Mouse (Mus musculus): Measurements from ENCODE around the gene Lamb1. TPM values are rescaled to one million over a fixed set of nuclear protein-coding genes. Genes with fewer than 3 reads are reported as not detected.

Gene Lamb1
- polyA plus RNA-seq, 1 experiment from 2014 or later = 39.4 TPM

DNA sequence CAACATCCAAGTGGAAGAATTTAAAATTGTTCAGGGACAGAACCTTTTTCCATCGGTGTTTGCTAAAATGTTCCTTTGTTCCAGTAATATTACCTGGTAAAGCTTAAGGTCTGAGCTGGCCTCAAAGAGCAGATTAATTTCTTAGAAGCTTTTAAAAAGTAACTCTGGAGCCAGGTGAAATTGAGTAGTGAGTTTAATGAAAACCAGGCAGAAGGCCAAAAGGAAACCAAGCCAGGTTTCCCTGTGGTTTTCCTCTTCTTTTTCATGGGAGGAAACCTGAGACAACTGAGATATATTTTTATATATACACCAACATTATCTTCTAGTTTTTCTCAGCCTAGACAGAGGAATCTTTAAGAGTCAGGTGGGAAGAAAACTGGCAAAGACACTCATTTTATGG lies 56.5 kb downstream of the Lamb1 start:
- 89% methylated on average over 1 of the region's 1 CpGs for WGBS
- Histone ChIP-seq H3K36me3 (peaks cover 3% of the 10 kb centered on the region; the same call in 1 of the 2 replicates), H3K27me3 (replicated peaks) (no peaks in the 10 kb centered on the region), H3K9me3 (no peaks in the 10 kb centered on the region), H3K4me2 (replicated peaks) (no peak overlapping the region), H3K4me3 (no peak overlapping the region), H3K27ac (no peak overlapping the region), H3K4me1 (no peaks in the 10 kb centered on the region), H3K9ac (no peak overlapping the region)
- ATAC-seq (ENCODE audit: low FRiP score, low read depth) = no peak

DNA sequence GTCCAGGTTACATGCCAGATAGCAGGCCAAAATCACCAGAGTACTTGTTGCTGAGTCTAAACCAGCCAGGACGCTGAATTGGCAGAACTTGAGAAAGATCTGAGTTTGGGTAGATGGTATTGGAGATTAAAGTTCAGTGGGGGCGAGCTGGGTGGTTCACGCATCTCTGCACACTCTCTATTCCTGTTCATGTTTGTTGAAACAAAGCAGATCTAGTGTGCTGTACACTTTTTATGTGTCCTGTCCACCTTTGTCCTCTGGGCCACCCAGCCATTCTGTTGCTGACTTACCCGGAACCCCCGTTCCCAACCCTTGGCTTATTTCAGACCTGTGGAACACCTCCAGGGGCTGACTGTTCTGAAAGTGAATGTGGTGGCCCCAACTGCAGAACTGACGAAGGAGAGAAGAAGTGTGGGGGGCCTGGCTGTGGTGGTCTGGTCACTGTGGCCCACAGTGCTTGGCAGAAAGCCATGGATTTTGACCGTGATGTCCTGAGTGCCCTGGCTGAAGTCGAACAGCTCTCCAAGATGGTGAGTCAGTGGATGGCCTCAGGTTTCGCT lies 58.2 kb downstream of the Lamb1 start:
- Histone ChIP-seq H3K9ac (no peak overlapping the region), H3K27ac (no peak overlapping the region), H3K9me3 (no peaks in the 10 kb centered on the region), H3K4me3 (no peak overlapping the region), H3K36me3 (peaks cover 3% of the 10 kb centered on the region; the same call in 1 of the 2 replicates), H3K27me3 (replicated peaks) (no peaks in the 10 kb centered on the region), H3K4me1 (no peaks in the 10 kb centered on the region), H3K4me2 (replicated peaks) (no peak overlapping the region)
- ATAC-seq (ENCODE audit: low FRiP score, low read depth) = no peak
- WGBS = 87% methylated on average over 9 of the region's 9 CpGs

DNA sequence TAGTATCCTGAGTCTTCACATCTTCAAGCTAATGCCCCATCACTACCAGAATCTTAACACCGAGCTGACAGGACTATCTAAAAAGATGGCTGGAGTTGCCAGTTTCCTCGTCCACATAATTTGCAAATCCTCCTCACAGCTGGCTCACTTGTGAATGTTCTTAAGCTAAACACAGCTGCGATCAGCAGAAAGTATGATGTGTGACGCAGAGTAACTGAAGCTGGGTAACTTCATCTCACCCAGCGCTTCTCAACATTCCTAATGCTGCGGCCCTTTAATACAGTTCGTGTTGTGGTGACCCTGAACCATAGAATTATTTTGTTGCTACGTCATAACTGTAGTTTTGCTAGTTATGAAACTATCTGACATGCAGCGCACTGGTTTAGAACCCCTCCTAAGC lies 62.1 kb downstream of the Lamb1 start:
- no peak for ATAC-seq (ENCODE audit: low FRiP score, low read depth)
- no peak overlapping the region for H3K4me2 ChIP-seq (replicated peaks)
- H3K9me3 ChIP-seq = no peaks in the 10 kb centered on the region
- no peaks in the 10 kb centered on the region for H3K27me3 ChIP-seq (replicated peaks)
- H3K27ac ChIP-seq = no peak overlapping the region
- no peak overlapping the region for H3K9ac ChIP-seq
- H3K4me3 ChIP-seq = no peak overlapping the region
- WGBS = 92% methylated on average over 9 of the region's 9 CpGs
- no peaks in the 10 kb centered on the region for H3K4me1 ChIP-seq
- H3K36me3 ChIP-seq = peaks cover 8% of the 10 kb centered on the region

- no peak overlapping the region for H3K4me2 ChIP-seq (replicated peaks)
- H3K27me3 ChIP-seq (replicated peaks) = no peaks in the 10 kb centered on the region
- H3K36me3 ChIP-seq = peaks cover 46% of the 10 kb centered on the region
- no peak overlapping the region for H3K27ac ChIP-seq
- no peak for ATAC-seq (ENCODE audit: low FRiP score, low read depth)
- no peak overlapping the region for H3K9ac ChIP-seq
- no peaks in the 10 kb centered on the region for H3K9me3 ChIP-seq
- WGBS = 96% methylated on average over 1 of the region's 1 CpGs
- H3K4me1 ChIP-seq = no peaks in the 10 kb centered on the region
- H3K4me3 ChIP-seq = no peak overlapping the region
Measured at GRCm38 (mm10) chr12:31333261-31333660, 68.2 kb downstream of the Lamb1 start.

GRCm38 (mm10) chr12:31350191-31350943 lies 85.3 kb downstream of the Lamb1 start:
- peaks cover 9% of the 10 kb centered on the region; the same call in 1 of the 2 replicates for H3K36me3 ChIP-seq
- ATAC-seq (ENCODE audit: low FRiP score, low read depth) = no peak
- H3K4me3 ChIP-seq = peak overlapping the region; percentile 97
- H3K27ac ChIP-seq = no peak overlapping the region
- H3K27me3 ChIP-seq (replicated peaks) = no peaks in the 10 kb centered on the region
- peak overlapping the region; percentile 95 for H3K9ac ChIP-seq
- H3K9me3 ChIP-seq = no peaks in the 10 kb centered on the region
- WGBS = 32% methylated on average over 15 of the region's 15 CpGs
- H3K4me2 ChIP-seq (replicated peaks) = peak overlapping the region; percentile 90
- H3K4me1 ChIP-seq = peaks cover 9% of the 10 kb centered on the region

DNA sequence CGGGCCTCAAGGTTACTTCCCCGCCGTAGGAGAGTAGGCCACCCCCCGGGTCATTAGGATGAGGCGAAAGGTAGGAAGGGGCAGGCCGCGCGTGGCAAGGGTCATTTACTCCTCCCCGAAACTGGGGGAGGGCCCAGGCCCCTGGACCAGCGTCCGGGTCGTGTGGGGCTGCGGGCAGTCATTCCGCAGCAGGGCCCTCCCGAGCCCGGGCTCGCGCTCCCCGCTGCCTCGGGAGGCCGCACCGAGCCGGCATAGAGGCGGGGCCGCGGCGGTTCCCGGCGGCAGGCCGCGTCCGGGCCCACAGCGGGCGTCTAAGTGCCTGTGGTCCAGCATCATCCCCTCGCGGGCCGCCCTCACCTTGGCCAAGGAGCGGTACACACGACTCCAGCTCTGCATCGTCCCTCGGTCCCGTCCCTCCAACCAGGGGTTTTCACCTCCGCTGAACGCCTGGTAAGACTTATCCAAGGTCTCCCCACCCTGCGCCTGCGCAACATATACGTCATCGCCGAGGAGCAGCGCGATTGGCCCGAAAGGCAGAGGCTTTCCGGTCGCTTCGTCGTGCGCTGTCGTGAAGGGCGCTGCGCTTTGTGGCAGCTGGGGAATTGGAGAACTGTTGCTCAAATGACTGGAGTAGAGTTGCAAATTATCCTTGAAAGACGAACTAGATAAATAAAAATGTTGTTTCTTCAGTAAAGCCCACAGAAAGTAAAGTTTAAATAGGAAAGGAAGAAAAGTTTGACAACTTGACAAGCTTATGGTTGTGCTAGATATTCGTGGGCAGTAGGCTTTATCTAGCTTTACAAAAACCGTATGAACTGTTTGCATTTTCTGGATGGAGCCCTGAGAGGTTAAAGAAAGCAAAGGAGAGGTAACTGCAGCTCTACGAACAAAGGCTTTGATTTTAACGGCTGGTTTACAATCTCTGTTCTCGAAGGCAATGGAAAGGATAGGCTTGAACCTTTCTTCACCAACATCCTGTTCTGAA lies 86.2 kb downstream of the Lamb1 start, which contains the start of gene Dld:
TSS of gene Dld (minus strand) at position 510 of the 985 bp plus-strand sequence.
- Histone ChIP-seq H3K4me1 (peaks cover 9% of the 10 kb centered on the region), H3K27me3 (replicated peaks) (no peaks in the 10 kb centered on the region), H3K4me2 (replicated peaks) (peak within 1 kb of the TSS; percentile 90), H3K4me3 (peak within 1 kb of the TSS; percentile 97), H3K9me3 (no peaks in the 10 kb centered on the region), H3K27ac (peak within 1 kb of the TSS; percentile 53; the same call in 1 of the 2 replicates), H3K9ac (peak within 1 kb of the TSS; percentile 95), H3K36me3 (peaks cover 9% of the 10 kb centered on the region; the same call in 1 of the 2 replicates)
- WGBS = 5% methylated on average over 66 of the region's 66 CpGs
- peak; percentile 99 for ATAC-seq (ENCODE audit: low FRiP score, low read depth)

DNA sequence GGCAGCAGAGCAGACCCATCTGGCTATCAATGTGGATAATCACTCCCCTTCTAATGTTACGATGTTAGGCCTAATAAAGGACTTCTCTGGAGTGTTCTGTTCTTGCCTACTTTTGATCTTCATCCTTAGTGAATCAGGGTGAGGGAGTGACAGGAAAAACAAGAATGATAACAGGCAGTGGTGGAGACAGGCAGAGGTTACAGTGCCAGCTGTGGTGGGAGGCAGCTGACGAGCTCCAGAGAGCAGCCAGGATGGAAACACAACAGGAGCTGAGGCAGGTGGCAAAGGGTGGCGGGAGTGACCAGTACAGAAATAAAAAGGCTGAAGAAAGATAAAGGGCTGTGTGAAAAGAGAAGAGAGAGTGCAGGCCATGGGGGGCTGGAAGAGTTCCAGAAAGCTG lies 101.4 kb downstream of the Lamb1 start:
- no peak for ATAC-seq (ENCODE audit: low FRiP score, low read depth)
- Histone ChIP-seq H3K36me3 (no peaks in the 10 kb centered on the region), H3K4me2 (replicated peaks) (no peak overlapping the region), H3K9me3 (no peaks in the 10 kb centered on the region), H3K27me3 (replicated peaks) (no peaks in the 10 kb centered on the region), H3K27ac (no peak overlapping the region), H3K4me1 (no peaks in the 10 kb centered on the region), H3K9ac (no peak overlapping the region), H3K4me3 (no peak overlapping the region)
- 66% methylated on average over 3 of the region's 3 CpGs for WGBS

GRCm38 (mm10) chr12:31367721-31368120 lies 102.7 kb downstream of the Lamb1 start:
- H3K4me3 ChIP-seq = no peak overlapping the region
- H3K4me2 ChIP-seq (replicated peaks) = no peak overlapping the region
- ATAC-seq (ENCODE audit: low FRiP score, low read depth) = no peak
- H3K27me3 ChIP-seq (replicated peaks) = no peaks in the 10 kb centered on the region
- no peak overlapping the region for H3K27ac ChIP-seq
- no peaks in the 10 kb centered on the region for H3K9me3 ChIP-seq
- H3K4me1 ChIP-seq = no peaks in the 10 kb centered on the region
- H3K9ac ChIP-seq = no peak overlapping the region
- WGBS = 89% methylated on average over 5 of the region's 5 CpGs
- no peaks in the 10 kb centered on the region for H3K36me3 ChIP-seq

DNA sequence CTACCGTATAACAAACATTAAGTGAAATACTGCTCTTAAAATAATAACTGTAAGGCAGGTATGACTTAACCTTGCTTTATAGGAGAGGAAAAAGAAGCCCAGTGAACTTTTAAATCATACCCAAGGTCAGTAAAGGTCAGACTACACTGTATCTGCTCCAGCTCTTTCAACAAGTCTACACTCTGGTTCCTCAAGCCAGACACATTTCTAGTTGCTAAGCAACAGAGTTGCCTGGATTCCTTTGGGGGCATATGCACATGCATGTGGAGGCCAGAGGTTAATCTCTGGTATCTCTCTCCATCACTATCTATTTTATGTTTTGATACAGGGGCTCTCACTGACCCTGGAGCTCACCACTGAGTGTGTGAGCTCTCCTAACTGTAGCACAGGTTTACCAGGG lies 104.1 kb downstream of the Lamb1 start:
- no peaks in the 10 kb centered on the region for H3K4me1 ChIP-seq
- H3K9me3 ChIP-seq = no peaks in the 10 kb centered on the region
- no peaks in the 10 kb centered on the region for H3K36me3 ChIP-seq
- no peak overlapping the region for H3K9ac ChIP-seq
- H3K4me3 ChIP-seq = no peak overlapping the region
- WGBS = 96% methylated on average over 1 of the region's 1 CpGs
- no peak overlapping the region for H3K27ac ChIP-seq
- H3K4me2 ChIP-seq (replicated peaks) = no peak overlapping the region
- H3K27me3 ChIP-seq (replicated peaks) = no peaks in the 10 kb centered on the region
- ATAC-seq (ENCODE audit: low FRiP score, low read depth) = no peak

DNA sequence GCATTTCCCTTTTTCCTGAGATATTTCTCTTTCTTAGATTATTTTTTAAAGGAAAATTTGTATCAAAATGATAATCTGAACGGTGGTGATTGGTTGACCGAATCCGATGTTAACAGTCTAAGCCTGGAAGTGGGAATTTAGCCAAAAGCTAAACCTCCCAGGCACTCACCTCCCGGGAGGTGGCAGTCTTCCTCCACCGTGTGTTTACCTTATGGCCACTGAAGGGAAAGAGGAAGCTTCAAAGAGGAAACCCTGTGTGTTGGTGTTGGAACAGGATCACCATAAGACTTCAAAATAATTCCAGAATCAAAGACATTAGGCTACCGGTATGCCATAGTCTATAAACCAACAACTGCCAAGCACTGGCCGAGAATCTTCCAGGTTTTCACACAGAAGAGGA lies 104.6 kb downstream of the Lamb1 start:
- Histone ChIP-seq H3K4me3 (no peak overlapping the region), H3K36me3 (no peaks in the 10 kb centered on the region), H3K9me3 (no peaks in the 10 kb centered on the region), H3K4me2 (replicated peaks) (no peak overlapping the region), H3K27ac (no peak overlapping the region), H3K9ac (no peak overlapping the region), H3K27me3 (replicated peaks) (no peaks in the 10 kb centered on the region), H3K4me1 (no peaks in the 10 kb centered on the region)
- ATAC-seq (ENCODE audit: low FRiP score, low read depth) = no peak
- WGBS = 92% methylated on average over 7 of the region's 7 CpGs

- Histone ChIP-seq H3K4me1 (0 out of 2 replicates have a peak, but pooled peaks cover 8% of the 10 kb centered on the region), H3K27me3 (replicated peaks) (no peaks in the 10 kb centered on the region), H3K9ac (no peak overlapping the region), H3K4me3 (no peak overlapping the region), H3K9me3 (no peaks in the 10 kb centered on the region), H3K36me3 (no peaks in the 10 kb centered on the region), H3K27ac (no peak overlapping the region), H3K4me2 (replicated peaks) (peak overlapping the region; percentile 38)
- ATAC-seq (ENCODE audit: low FRiP score, low read depth) = peak; percentile 87
- 41% methylated on average over 9 of the region's 9 CpGs for WGBS
Measured at GRCm38 (mm10) chr12:31374603-31375282, 109.7 kb downstream of the Lamb1 start.
